Mouse (Mus musculus) CH12.LX (cell line): ENCODE data around the gene Srp68. TPM values are rescaled to one million over a fixed set of nuclear protein-coding genes. Genes with fewer than 3 reads are reported as not detected.

Experiments
- DNase-seq: peaks from one replicate; pipeline ENCODE4 v3.0.0-alpha.2; 2013; ENCODE audit errors: extremely low read depth
- H3K27ac ChIP-seq: 2 replicates; pipeline ENCODE4 v1.5.1; 2012; ENCODE audit warnings: low read depth, mild to moderate bottlenecking, control low read depth, moderate library complexity; ENCODE audit not compliant: insufficient read depth
- H3K27me3 ChIP-seq: replicated peaks from 2 replicates; pipeline ENCODE3; 2012; ENCODE audit warnings: inconsistent platforms
- H3K36me3 ChIP-seq, 2 experiments: replicated peaks in 1 of 2; 2 replicates each; pipeline versions ENCODE3 to v1.6.1; 2012; ENCODE audit warnings: inconsistent platforms in 1 of 2, low read length in 1 of 2, mild to moderate bottlenecking in 1 of 2, mixed read lengths in 1 of 2, moderate library complexity in 1 of 2; ENCODE audit not compliant: control insufficient read depth in 1 of 2, insufficient read depth in 1 of 2
- H3K4me1 ChIP-seq, 2 experiments: 2 replicates each; pipeline ENCODE4 v1.6.1; 2012; ENCODE audit warnings: inconsistent platforms in 1 of 2, moderate library complexity in 1 of 2; ENCODE audit not compliant: insufficient read depth in 2 of 2, control insufficient read depth in 1 of 2
- H3K4me2 ChIP-seq: 2 replicates; pipeline ENCODE4 v1.6.1; 2012; ENCODE audit warnings: low read depth, mild to moderate bottlenecking, control low read depth; ENCODE audit not compliant: poor library complexity, insufficient read depth, severe bottlenecking
- H3K4me3 ChIP-seq, 3 experiments: fragments of 150-350 bp in 1 of 3; sonication (generic) in 1 of 3; replicated peaks in 1 of 3; 2 replicates each; pipeline versions ENCODE3 to v1.5.1; 2011 to 2012; ENCODE audit warnings: low read depth in 2 of 3, low read length in 2 of 3, mild to moderate bottlenecking in 2 of 3, moderate library complexity in 2 of 3, control low read depth in 1 of 3, improper control_type of control experiment in 1 of 3, inconsistent platforms in 1 of 3, mixed read lengths in 1 of 3; ENCODE audit not compliant: poor library complexity in 1 of 3
- H3K79me2 ChIP-seq: replicated peaks from 2 replicates; pipeline ENCODE4 v1.6.1; 2012; ENCODE audit warnings: mild to moderate bottlenecking, moderate library complexity; ENCODE audit not compliant: control insufficient read depth, poor library complexity, insufficient read depth, severe bottlenecking; ENCODE audit errors: extremely low read depth
- H3K9ac ChIP-seq: 2 replicates; pipeline ENCODE4 v1.6.1; 2012; ENCODE audit warnings: low read depth, mild to moderate bottlenecking, control low read depth, moderate library complexity; ENCODE audit not compliant: insufficient read depth
- H3K9me3 ChIP-seq: replicated peaks from 2 replicates; pipeline ENCODE3; 2012; ENCODE audit warnings: low read length, inconsistent platforms, mixed read lengths
- BHLHE40 ChIP-seq: IDR thresholded peaks from 2 replicates; pipeline ENCODE4 v1.6.1; 2011; ENCODE audit warnings: mild to moderate bottlenecking, low read depth, low read length, improper control_type of control experiment
- CTCF ChIP-seq, 2 experiments: IDR thresholded peaks in 1 of 2; conservative IDR thresholded peaks in 1 of 2; 2 replicates each; pipeline ENCODE4 v1.5.1; 2011 to 2012; ENCODE audit warnings: low read depth in 2 of 2, low read length in 2 of 2, improper control_type of control experiment in 1 of 2, inconsistent platforms in 1 of 2, mild to moderate bottlenecking in 1 of 2, moderate library complexity in 1 of 2
- E2F4 ChIP-seq: IDR thresholded peaks from 2 replicates; pipeline ENCODE4 v1.6.1; 2011; ENCODE audit warnings: low read depth, low read length, improper control_type of control experiment; ENCODE audit not compliant: insufficient replicate concordance
- ELF1 ChIP-seq: IDR thresholded peaks from 2 replicates; pipeline ENCODE4 v1.6.1; 2014; ENCODE audit warnings: low read depth, mild to moderate bottlenecking, inconsistent platforms, low read length, improper control_type of control experiment
- ETS1 ChIP-seq: conservative IDR thresholded peaks from 2 replicates; pipeline ENCODE4 v1.6.1; 2012; ENCODE audit warnings: low read depth, mild to moderate bottlenecking, inconsistent platforms, low read length, improper control_type of control experiment, moderate library complexity
- GABPA ChIP-seq: IDR thresholded peaks from 2 replicates; pipeline ENCODE4 v1.6.1; 2012; ENCODE audit warnings: low read depth, low read length, improper control_type of control experiment, inconsistent platforms; ENCODE audit not compliant: insufficient replicate concordance
- HCFC1 ChIP-seq: IDR thresholded peaks from 2 replicates; pipeline ENCODE4 v1.6.1; 2012; ENCODE audit warnings: low read depth, mild to moderate bottlenecking, inconsistent platforms, low read length, improper control_type of control experiment
- JUND ChIP-seq: conservative IDR thresholded peaks from 2 replicates; pipeline ENCODE4 v1.6.1; 2011; ENCODE audit warnings: low read depth, low read length, improper control_type of control experiment
- KAT2A ChIP-seq: IDR thresholded peaks from 2 replicates; pipeline ENCODE4 v1.6.1; 2012; ENCODE audit warnings: low read length, improper control_type of control experiment, inconsistent platforms; ENCODE audit not compliant: insufficient replicate concordance
- MAFK ChIP-seq: IDR thresholded peaks from 2 replicates; pipeline ENCODE4 v1.6.1; 2011; ENCODE audit warnings: low read length, improper control_type of control experiment; ENCODE audit not compliant: insufficient replicate concordance
- MAZ ChIP-seq: IDR thresholded peaks from 2 replicates; pipeline ENCODE4 v1.6.1; 2012; ENCODE audit warnings: low read depth, mild to moderate bottlenecking, inconsistent platforms, low read length, improper control_type of control experiment, moderate library complexity
- MEF2A ChIP-seq: IDR thresholded peaks from 2 replicates; pipeline ENCODE4 v1.6.1; 2014; ENCODE audit warnings: low read depth, mild to moderate bottlenecking, inconsistent platforms, low read length, improper control_type of control experiment, borderline replicate concordance
- MYC ChIP-seq: IDR thresholded peaks from 2 replicates; pipeline ENCODE4 v1.6.1; 2011; ENCODE audit warnings: low read depth, mild to moderate bottlenecking, improper control_type of control experiment, low read length
- NRF1 ChIP-seq: IDR thresholded peaks from 2 replicates; pipeline ENCODE4 v1.6.1; 2014; ENCODE audit warnings: low read depth, mild to moderate bottlenecking, inconsistent platforms, low read length, improper control_type of control experiment, moderate library complexity
- RCOR1 ChIP-seq: conservative IDR thresholded peaks from 2 replicates; pipeline ENCODE4 v1.6.1; 2012; ENCODE audit warnings: low read depth, mild to moderate bottlenecking, inconsistent platforms, low read length, improper control_type of control experiment
- SIN3A ChIP-seq: IDR thresholded peaks from 2 replicates; pipeline ENCODE4 v1.6.1; 2012; ENCODE audit warnings: low read length, improper control_type of control experiment, inconsistent platforms
- SMC3 ChIP-seq: IDR thresholded peaks from 2 replicates; pipeline ENCODE4 v1.6.1; 2011; ENCODE audit warnings: low read depth, low read length, improper control_type of control experiment
- TBP ChIP-seq: conservative IDR thresholded peaks from 2 replicates; pipeline ENCODE4 v1.6.1; 2011; ENCODE audit warnings: low read depth, low read length, improper control_type of control experiment
- USF1 ChIP-seq: IDR thresholded peaks from 2 replicates; pipeline ENCODE4 v1.6.1; 2014; ENCODE audit warnings: low read depth, mild to moderate bottlenecking, inconsistent platforms, low read length, improper control_type of control experiment
- ZC3H11A ChIP-seq: IDR thresholded peaks from 2 replicates; pipeline ENCODE4 v1.6.1; 2012; ENCODE audit warnings: low read depth, mild to moderate bottlenecking, inconsistent platforms, low read length, improper control_type of control experiment
- ZKSCAN1 ChIP-seq: IDR thresholded peaks from 2 replicates; pipeline ENCODE4 v1.6.1; 2012; ENCODE audit warnings: low read depth, inconsistent platforms, low read length, improper control_type of control experiment, borderline replicate concordance
- ZNF384 ChIP-seq: IDR thresholded peaks from 2 replicates; pipeline ENCODE4 v1.6.1; 2012; ENCODE audit warnings: low read depth, low read length, improper control_type of control experiment, inconsistent platforms
- dilution Hi-C: fragments of 300-500 bp; cut with MboI; formaldehyde crosslinking; loops from 2 replicates; pipeline ENCODE4 v1.14.3; 2020; ENCODE audit warnings: low sequenced_read_pairs; ENCODE audit not compliant: extremely low pct_unique_long_range_greater_than_20kb, extremely low pct_ligation_motif_present
- in situ Hi-C: fragments of 300-500 bp; cut with MboI; formaldehyde crosslinking; loops from 3 replicates; pipeline ENCODE4 v1.14.3; 2019; ENCODE audit warnings: low sequenced_read_pairs, low pct_ligation_motif_present, low pct_unique_long_range_greater_than_20kb, mixed read lengths
- polyA plus RNA-seq: library from polyadenylated mRNA; unstranded; fragments of >175 nt; gene quantifications from 2 replicates; pipeline ENCODE4 v1.2.1, GENCODE M21; 2012; ENCODE audit warnings: low read depth; ENCODE audit not compliant: insufficient read length
- total RNA-seq, 2 experiments: library from RNA; depleted of rRNA; stranded (reverse); fragments of 300-350 nt in 1 of 2; fragments of >200 nt in 1 of 2; gene quantifications; 2 replicates each; pipeline ENCODE4 v1.2.3; 2012 to 2014

Srp68 gene
- total and polyA plus RNA-seq, 3 experiments, result 53.2 to 184 (median 74.7) TPM

- H3K4me3 ChIP-seq, result no peak overlapping the region
- DNase-seq, result no peak
- H3K9me3 ChIP-seq, result no peaks in the 10 kb centered on the region
- in situ Hi-C loops, result no loop called here
- no peak for TF ChIP-seq ZKSCAN1
- no peak for TF ChIP-seq SIN3A
- TF ChIP-seq KAT2A, result no peak
- no peak for TF ChIP-seq ELF1
- no peak for TF ChIP-seq TBP
- TF ChIP-seq CTCF (conservative IDR thresholded peaks at IDR 0.05 in 1 of 2, IDR thresholded peaks at IDR 0.05 in 1 of 2; ENCODE audit: low read depth in 2 of 2, low read length in 2 of 2), result no peak
- TF ChIP-seq MAFK, result no peak
- TF ChIP-seq JUND, result no peak
- TF ChIP-seq, all 38 proteins: peak for 0
- no peaks in the 10 kb centered on the region for H3K27me3 ChIP-seq
- no peaks in the 10 kb centered on the region for H3K79me2 ChIP-seq
- dilution Hi-C loops, result no loop called here
- H3K4me2 ChIP-seq, result no peak overlapping the region
- no peak overlapping the region for H3K27ac ChIP-seq
- H3K36me3 ChIP-seq, result no peaks in the 10 kb centered on the region
- no peak overlapping the region for H3K9ac ChIP-seq
- peaks cover 11 to 22% of the 10 kb centered on the region in 2 experiments; a peak in 3 of 4 replicates for H3K4me1 ChIP-seq
These were observed 38.3 kb upstream of the Srp68 start for GRCm38 (mm10) chr11:116312359-116312758.

GRCm38 (mm10) chr11:116311169-116311568 is 37.2 kb upstream of the Srp68 start:
- Histone ChIP-seq H3K27me3 (no peaks in the 10 kb centered on the region), H3K4me2 (no peak overlapping the region), H3K4me1 (peaks cover 11 to 28% of the 10 kb centered on the region in 2 experiments; a peak in 3 of 4 replicates), H3K9me3 (no peaks in the 10 kb centered on the region)
- dilution Hi-C loops, result no loop called here
- in situ Hi-C loops, result no loop called here
- TF ChIP-seq ETS1 (no peak), USF1 (no peak), MAZ (no peak), NRF1 (no peak), GABPA (no peak), BHLHE40 (no peak), SMC3 (no peak), HCFC1 (no peak), ZC3H11A (no peak), TBP (no peak), RCOR1 (no peak), MEF2A (no peak), ZNF384 (no peak), E2F4 (no peak), ZKSCAN1 (no peak), MYC (no peak)
- TF ChIP-seq, all 38 proteins: peak for 0
- H3K27ac ChIP-seq, result no peak overlapping the region
- no peaks in the 10 kb centered on the region for H3K36me3 ChIP-seq
- no peak overlapping the region for H3K4me3 ChIP-seq
- no peak overlapping the region for H3K9ac ChIP-seq
- peaks cover 1% of the 10 kb centered on the region; the same call in 1 of the 2 replicates for H3K79me2 ChIP-seq
- no peak for DNase-seq
